In the genomic region with DNA sequence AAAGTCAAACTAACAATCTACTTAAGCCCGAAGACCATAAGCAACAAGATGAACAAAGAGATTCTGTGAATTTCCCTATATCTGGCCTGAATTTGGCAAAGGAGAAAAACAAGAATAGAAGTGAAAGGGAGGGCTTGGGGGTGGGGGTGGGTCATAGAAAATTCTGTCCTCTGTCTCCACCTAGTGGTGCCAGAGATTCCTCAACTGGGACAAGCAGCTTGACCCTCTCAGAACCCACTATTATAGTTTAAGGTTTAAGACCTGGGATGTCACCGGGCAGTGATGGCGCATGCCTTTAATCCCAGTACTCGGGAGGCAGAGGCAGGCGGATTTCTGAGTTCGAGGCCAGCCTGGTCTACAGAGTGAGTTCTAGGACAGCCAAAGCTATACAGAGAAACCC, we compare ENCODE assay signal across 9 mouse cellular contexts. TPM values are rescaled to one million over a fixed set of nuclear protein-coding genes. Genes with fewer than 3 reads are reported as not detected.
DNase-seq lines count a peak whose midpoint lies in the region; ATAC-seq and TF ChIP-seq lines count a peak whose summit lies in the region.
"Had no signal": no experiment of that assay in that cellular context is flagged by ENCODE, and none has a peak within 500 bp of the region (broad histone marks: within the 10 kb centered on the region; RNA-seq: fewer than 3 reads in every experiment).

No protein-coding gene starts in this region.

- 57% methylated on average over 6 of the region's 6 CpGs for WGBS in heart, embryonic 12.5 days
- WGBS in kidney, adult 2 months: 47% methylated on average over 6 of the region's 6 CpGs
- WGBS in forebrain, embryonic 12.5 days: 70% methylated on average over 6 of the region's 6 CpGs

- TF ChIP-seq POLR2A in kidney, adult 2 months (IDR thresholded peaks at IDR 0.05; ENCODE audit: low read depth, low read length): no peak

- no peaks in the 10 kb centered on the region for H3K36me3 ChIP-seq in heart, embryonic 12.5 days
- H3K36me3 ChIP-seq in kidney, adult 2 months (ENCODE audit: control insufficient read depth, insufficient read depth, low read length): no peaks in the 10 kb centered on the region
- no peaks in the 10 kb centered on the region for H3K36me3 ChIP-seq in forebrain, embryonic 12.5 days (replicated peaks)
- H3K36me3 ChIP-seq: limb, embryonic 12.5 days had no signal

- ATAC-seq in heart, embryonic 12.5 days (ENCODE audit: insufficient number of reproducible peaks, low FRiP score): no peak
- ATAC-seq in common myeloid progenitor, adult 5-6 weeks (replicated peaks; ENCODE audit: low read depth, poor library complexity, severe bottlenecking): peak; percentile 66
- peak; percentile 88 for ATAC-seq in megakaryocyte progenitor cell, adult 5-6 weeks (replicated peaks; ENCODE audit: poor library complexity)
- no peak for ATAC-seq in forebrain, embryonic 12.5 days (ENCODE audit: low FRiP score)

- no peak overlapping the region for H3K9ac ChIP-seq in heart, embryonic 12.5 days
- H3K9ac ChIP-seq in forebrain, embryonic 12.5 days: no peak overlapping the region
- H3K9ac ChIP-seq: limb, embryonic 12.5 days had no signal

- H3K4me3 ChIP-seq in heart, embryonic 12.5 days: no peak overlapping the region
- H3K4me3 ChIP-seq in kidney, adult 2 months (ENCODE audit: insufficient read depth, low read depth, low read length): no peak overlapping the region
- H3K4me3 ChIP-seq in forebrain, embryonic 12.5 days (replicated peaks): no peak overlapping the region
- H3K4me3 ChIP-seq: limb, embryonic 12.5 days had no signal

- no peak overlapping the region for H3K4me2 ChIP-seq in heart, embryonic 12.5 days
- H3K4me2 ChIP-seq in forebrain, embryonic 12.5 days: no peak overlapping the region
- H3K4me2 ChIP-seq: limb, embryonic 12.5 days had no signal

- no peak overlapping the region for H3K27ac ChIP-seq in heart, embryonic 12.5 days (ENCODE audit: poor library complexity, severe bottlenecking)
- no peak overlapping the region for H3K27ac ChIP-seq in kidney, adult 2 months (ENCODE audit: insufficient read depth, low read depth, low read length)
- H3K27ac ChIP-seq in forebrain, embryonic 12.5 days: no peak overlapping the region
- H3K27ac ChIP-seq: limb, embryonic 12.5 days had no signal

- peak; percentile 63 for TF ChIP-seq CTCF in kidney, adult 2 months (conservative IDR thresholded peaks at IDR 0.05; ENCODE audit: insufficient read depth, insufficient read length, low read depth, low read length)

- 0 out of 2 replicates have a peak, but pooled peaks cover 2% of the 10 kb centered on the region for H3K4me1 ChIP-seq in heart, embryonic 12.5 days (replicated peaks)
- H3K4me1 ChIP-seq in kidney, adult 2 months (ENCODE audit: control insufficient read depth, insufficient read depth, low read length): peaks cover 2% of the 10 kb centered on the region; the same call in 1 of the 2 replicates
- H3K4me1 ChIP-seq in forebrain, embryonic 12.5 days: no peaks in the 10 kb centered on the region
- H3K4me1 ChIP-seq: limb, embryonic 12.5 days had no signal

- peak; percentile 35 to 75 for DNase-seq in heart, adult 18-20 months
- DNase-seq in urinary bladder, postnatal 25 days (ENCODE audit: low spot score): peak; percentile 42
- no peak for DNase-seq in urinary bladder, adult 2 months (ENCODE audit: low spot score)
- DNase-seq in kidney, adult 2 months: peak; percentile 50

- H3K27me3 ChIP-seq in heart, embryonic 12.5 days (replicated peaks): no peaks in the 10 kb centered on the region
- no peaks in the 10 kb centered on the region for H3K27me3 ChIP-seq in kidney, adult 2 months (replicated peaks; ENCODE audit: control insufficient read depth, insufficient read depth, low read length)
- no peaks in the 10 kb centered on the region for H3K27me3 ChIP-seq in forebrain, embryonic 12.5 days
- H3K27me3 ChIP-seq: limb, embryonic 12.5 days had no signal

- H3K9me3 ChIP-seq in heart, embryonic 12.5 days (replicated peaks): no peaks in the 10 kb centered on the region
- H3K9me3 ChIP-seq in forebrain, embryonic 12.5 days: no peaks in the 10 kb centered on the region
- H3K9me3 ChIP-seq: limb, embryonic 12.5 days had no signal

RNA-seq across cellular contexts. Expression of gene Nf2, which starts 12.6 kb away (rescaled TPM):
- total RNA-seq in heart, adult 18-20 months (2021): 10 to 100 TPM; 70.8 to 76.9 TPM
- 50.7 and 51.7 TPM in 2 replicates for polyA plus RNA-seq in heart, embryonic 12.5 days (2016; fragmentation: Nextera tagmentation; extraction: Ambion mirVana)
- polyA plus RNA-seq in urinary bladder, adult 2 months (2012; rRNA removed): 46.5 and 50.9 TPM in 2 replicates
- total RNA-seq in common myeloid progenitor, adult 5-6 weeks (2017): 72.8 and 88.8 TPM in 2 replicates
- polyA plus RNA-seq in kidney, adult 2 months (2012; rRNA removed): 54.0 and 54.4 TPM in 2 replicates
- 17.4 and 17.9 TPM in 2 replicates for total RNA-seq in megakaryocyte progenitor cell, adult 5-6 weeks (2015)
- total RNA-seq in megakaryocyte progenitor cell, adult 5-6 weeks (2017): 48.1 and 64.9 TPM in 2 replicates
- 72.1 and 75.6 TPM in 2 replicates for polyA plus RNA-seq in forebrain, embryonic 12.5 days (2016; fragmentation: Nextera tagmentation; extraction: Ambion mirVana)

RNA-seq across cellular contexts. Expression of gene Nipsnap1, which starts 37.0 kb away (rescaled TPM):
- total RNA-seq in heart, adult 18-20 months (2021): 1 to 10 TPM in 1 of 2 experiments, under 1 TPM in 1; 0.55 to 2.1 TPM
- polyA plus RNA-seq in heart, embryonic 12.5 days (2016; fragmentation: Nextera tagmentation; extraction: Ambion mirVana): 35.8 and 36.1 TPM in 2 replicates
- 20.6 and 21.4 TPM in 2 replicates for polyA plus RNA-seq in urinary bladder, adult 2 months (2012; rRNA removed)
- total RNA-seq in common myeloid progenitor, adult 5-6 weeks (2017): 18.0 and 18.3 TPM in 2 replicates
- polyA plus RNA-seq in kidney, adult 2 months (2012; rRNA removed): 140 and 164 TPM in 2 replicates
- total RNA-seq in megakaryocyte progenitor cell, adult 5-6 weeks (2015): 12.0 and 13.7 TPM in 2 replicates
- total RNA-seq in megakaryocyte progenitor cell, adult 5-6 weeks (2017): 20.5 and 21.5 TPM in 2 replicates
- 95.5 and 99.9 TPM in 2 replicates for polyA plus RNA-seq in forebrain, embryonic 12.5 days (2016; fragmentation: Nextera tagmentation; extraction: Ambion mirVana)

RNA-seq across cellular contexts. Expression of gene Thoc5, which starts 58.4 kb away (rescaled TPM):
- 10 to 100 TPM; 17.1 to 17.3 TPM for total RNA-seq in heart, adult 18-20 months (2021)
- polyA plus RNA-seq in heart, embryonic 12.5 days (2016; fragmentation: Nextera tagmentation; extraction: Ambion mirVana): 28.8 and 29.6 TPM in 2 replicates
- 34.2 and 35.6 TPM in 2 replicates for polyA plus RNA-seq in urinary bladder, adult 2 months (2012; rRNA removed)
- total RNA-seq in common myeloid progenitor, adult 5-6 weeks (2017): 54.0 and 58.7 TPM in 2 replicates
- 16.6 and 17.7 TPM in 2 replicates for polyA plus RNA-seq in kidney, adult 2 months (2012; rRNA removed)
- total RNA-seq in megakaryocyte progenitor cell, adult 5-6 weeks (2015): 19.7 and 20.7 TPM in 2 replicates
- 51.9 and 56.1 TPM in 2 replicates for total RNA-seq in megakaryocyte progenitor cell, adult 5-6 weeks (2017)
- polyA plus RNA-seq in forebrain, embryonic 12.5 days (2016; fragmentation: Nextera tagmentation; extraction: Ambion mirVana): 55.2 and 61.4 TPM in 2 replicates

Comparison
In these comparisons a context has a peak if more than half of its experiments do, and no peak if none do; other contexts are left out.
1. ATAC-seq: peak in common myeloid progenitor, adult 5-6 weeks (single experiment) and megakaryocyte progenitor cell, adult 5-6 weeks (single experiment); none in heart, embryonic 12.5 days (single experiment) and forebrain, embryonic 12.5 days (single experiment).